Mouse (Mus musculus) stomach, embryonic 16.5 days (tissue): ENCODE results near the gene Cdc20. TPM values are rescaled to one million over a fixed set of nuclear protein-coding genes. Genes with fewer than 3 reads are reported as not detected.

ENCODE experiments used
- ATAC-seq: fragments of 200-750 bp; cut with Nextera tagmentation; 2 replicates; pipeline ENCODE4 v1.8.0; 2017; ENCODE audit warnings: moderate number of reproducible peaks, moderate TSS enrichment; ENCODE audit not compliant: insufficient read depth, low FRiP score
- H3K27ac ChIP-seq: fragments of 300-500 bp; sonication (generic); 2 replicates; pipeline ENCODE4 v1.5.1; 2014; ENCODE audit warnings: low read length
- H3K27me3 ChIP-seq: fragments of 300-500 bp; sonication (generic); 2 replicates; pipeline ENCODE4 v1.6.1; 2014; ENCODE audit warnings: low read length, control low read depth, mixed read lengths; ENCODE audit not compliant: control insufficient read depth, insufficient read depth
- H3K36me3 ChIP-seq: fragments of 300-500 bp; sonication (generic); 2 replicates; pipeline ENCODE4 v1.6.1; 2014; ENCODE audit warnings: low read length; ENCODE audit not compliant: control insufficient read depth, insufficient read depth
- H3K4me1 ChIP-seq: fragments of 300-500 bp; sonication (generic); 2 replicates; pipeline ENCODE4 v1.6.1; 2014; ENCODE audit warnings: low read length, control low read depth, mixed read lengths; ENCODE audit not compliant: control insufficient read depth, insufficient read depth
- H3K4me2 ChIP-seq: fragments of 300-500 bp; sonication (generic); 2 replicates; pipeline ENCODE4 v1.6.1; 2014; ENCODE audit warnings: low read depth, low read length, mixed read lengths
- H3K4me3 ChIP-seq: fragments of 300-500 bp; sonication (generic); replicated peaks from 2 replicates; pipeline ENCODE4 v1.5.1; 2014; ENCODE audit warnings: mild to moderate bottlenecking, low read length
- H3K9ac ChIP-seq: fragments of 300-500 bp; sonication (generic); 2 replicates; pipeline ENCODE4 v1.6.1; 2014; ENCODE audit warnings: low read length
- H3K9me3 ChIP-seq: fragments of 300-500 bp; sonication (generic); replicated peaks from 2 replicates; pipeline ENCODE4 v1.6.1; 2016; ENCODE audit warnings: low read length, control low read depth; ENCODE audit not compliant: control insufficient read depth
- WGBS: fragments of 180-500 bp; shearing (Covaris S2); extraction: QIAGEN DNeasy Blood & Tissue Kit; methylation state at CpG from one replicate; pipeline ENCODE4 v1.1.7; 2014; 5-methylcytosine and 5-hydroxymethylcytosine counted together
- polyA plus RNA-seq: library from polyadenylated mRNA; unstranded; fragments of >200 nt; fragmentation: Nextera tagmentation; extraction: Ambion mirVana; gene quantifications from 2 replicates; pipeline ENCODE4 v1.2.1, GENCODE M21; 2015

Cdc20 gene
- polyA plus RNA-seq: 192 TPM in 2 replicates

DNA sequence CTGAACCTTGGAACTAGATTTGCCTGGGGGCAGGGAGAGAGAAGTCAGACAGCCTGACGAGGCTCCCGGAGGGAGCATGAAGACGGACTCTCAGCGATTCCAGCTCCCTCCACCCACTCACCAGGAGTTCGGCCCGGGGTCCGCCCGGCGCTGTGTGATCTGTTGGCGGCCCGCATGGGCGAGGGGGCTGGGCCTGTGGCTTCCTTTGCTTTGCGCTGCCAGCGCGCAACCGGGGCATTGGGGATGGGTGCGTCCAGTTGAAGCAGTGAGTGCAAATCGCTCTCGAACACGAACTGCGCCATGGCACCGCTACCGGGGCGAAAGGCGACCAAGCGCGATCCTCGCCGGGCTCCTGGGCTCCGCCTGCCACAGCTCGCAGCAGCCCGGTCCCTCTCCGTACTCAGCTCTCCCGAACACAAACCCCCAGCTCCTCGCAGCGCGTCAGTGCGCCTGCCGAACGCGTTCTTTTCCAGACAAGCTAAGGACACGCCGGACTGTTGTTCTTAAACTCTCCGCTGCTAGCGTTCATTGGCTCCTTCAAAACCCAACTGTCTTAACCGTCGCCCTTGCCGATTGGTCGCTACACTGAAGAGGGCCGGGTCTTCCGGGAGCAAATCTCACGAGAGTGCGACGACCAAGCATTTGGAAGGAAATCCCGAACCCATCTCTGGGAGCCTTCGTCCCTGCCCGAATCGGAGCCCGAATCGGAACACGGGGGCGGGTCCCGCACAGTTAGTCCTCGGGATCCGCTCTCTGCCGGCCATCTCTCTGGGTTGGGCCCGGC is at the start of gene Cdc20:
Gene Cdc20, minus strand, starts transcription at position 533 of the 784 bp plus-strand sequence.
- H3K36me3 ChIP-seq: peaks cover 9% of the 10 kb centered on the region; the same call in 1 of the 2 replicates
- no peaks in the 10 kb centered on the region for H3K27me3 ChIP-seq
- H3K9me3 ChIP-seq: no peaks in the 10 kb centered on the region
- under 1% methylated on average over 67 of the region's 67 CpGs for WGBS
- H3K4me3 ChIP-seq: peak within 1 kb of the TSS; percentile 64
- ATAC-seq: peak; percentile 95
- H3K4me2 ChIP-seq: peak within 1 kb of the TSS; percentile 90
- peak within 1 kb of the TSS; percentile 84 for H3K9ac ChIP-seq
- peak within 1 kb of the TSS; percentile 90 for H3K27ac ChIP-seq
- H3K4me1 ChIP-seq: peaks cover 33% of the 10 kb centered on the region

GRCm38 (mm10) chr4:118476773-118477530 is 39.8 kb upstream of the Cdc20 start:
- Histone ChIP-seq H3K4me3 (no peak overlapping the region), H3K4me1 (no peaks in the 10 kb centered on the region), H3K36me3 (no peaks in the 10 kb centered on the region), H3K4me2 (no peak overlapping the region), H3K27me3 (no peaks in the 10 kb centered on the region), H3K27ac (no peak overlapping the region), H3K9me3 (no peaks in the 10 kb centered on the region), H3K9ac (no peak overlapping the region)
- WGBS: 63% methylated on average over 15 of the region's 15 CpGs
- ATAC-seq: no peak

DNA sequence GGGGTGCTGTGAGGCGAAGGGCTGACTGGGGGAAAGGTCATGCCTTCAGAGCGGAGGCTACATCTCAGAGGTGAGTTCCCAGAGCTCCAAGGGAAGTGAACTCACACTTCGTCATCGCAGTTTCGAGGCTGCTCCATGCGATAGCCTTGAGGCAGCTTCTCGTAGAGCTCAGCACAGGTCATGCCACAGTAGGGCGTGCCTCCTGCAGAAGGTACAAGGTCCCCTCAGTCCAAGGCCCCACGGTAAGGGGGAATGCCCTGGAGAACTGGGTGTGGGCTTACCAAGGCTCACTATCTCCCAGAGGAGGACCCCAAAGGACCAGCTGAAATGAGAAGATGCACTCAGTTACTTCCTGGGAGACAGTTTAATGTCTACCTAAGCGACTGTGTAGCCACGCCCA is 35.5 kb upstream of the Cdc20 start:
- no peaks in the 10 kb centered on the region for H3K27me3 ChIP-seq
- H3K27ac ChIP-seq: no peak overlapping the region
- H3K9ac ChIP-seq: no peak overlapping the region
- no peak overlapping the region for H3K4me2 ChIP-seq
- no peak overlapping the region for H3K4me3 ChIP-seq
- WGBS: 88% methylated on average over 11 of the region's 11 CpGs
- peak; percentile 31; the same call in 1 of the 2 replicates for ATAC-seq
- H3K9me3 ChIP-seq: no peaks in the 10 kb centered on the region
- no peaks in the 10 kb centered on the region for H3K4me1 ChIP-seq
- no peaks in the 10 kb centered on the region for H3K36me3 ChIP-seq

DNA sequence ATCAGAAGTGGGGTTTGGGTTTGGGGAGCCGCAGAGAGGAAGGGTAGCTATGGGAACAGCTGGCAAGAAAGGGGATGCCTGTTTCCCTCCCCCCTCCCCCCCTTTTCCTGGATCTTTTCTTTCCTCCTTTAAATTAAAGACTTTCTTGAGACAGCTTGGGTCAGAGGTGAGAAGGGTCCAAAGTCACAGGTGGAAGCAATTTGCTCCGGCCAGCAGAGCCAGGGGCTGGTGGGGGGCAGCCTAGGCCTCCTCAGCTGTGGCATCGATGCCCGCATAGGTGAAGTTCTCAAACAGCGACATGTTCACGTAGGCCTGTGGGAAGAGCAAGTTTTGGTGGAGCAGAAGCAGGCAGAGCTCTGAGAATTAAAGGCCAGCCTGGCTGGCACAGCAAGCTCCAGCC is 34.1 kb upstream of the Cdc20 start:
- no peaks in the 10 kb centered on the region for H3K4me1 ChIP-seq
- H3K27me3 ChIP-seq: no peaks in the 10 kb centered on the region
- no peak overlapping the region for H3K4me3 ChIP-seq
- H3K9me3 ChIP-seq: no peaks in the 10 kb centered on the region
- H3K4me2 ChIP-seq: no peak overlapping the region
- no peak overlapping the region for H3K9ac ChIP-seq
- H3K36me3 ChIP-seq: no peaks in the 10 kb centered on the region
- H3K27ac ChIP-seq: no peak overlapping the region
- WGBS: 77% methylated on average over 6 of the region's 6 CpGs
- ATAC-seq: no peak

GRCm38 (mm10) chr4:118465697-118466163 is 28.6 kb upstream of the Cdc20 start:
- Histone ChIP-seq H3K4me1 (no peaks in the 10 kb centered on the region; the same call in 1 of the 2 replicates), H3K4me2 (no peak overlapping the region), H3K9me3 (no peaks in the 10 kb centered on the region), H3K4me3 (no peak overlapping the region), H3K27ac (no peak overlapping the region), H3K9ac (no peak overlapping the region), H3K27me3 (no peaks in the 10 kb centered on the region), H3K36me3 (no peaks in the 10 kb centered on the region)
- ATAC-seq: no peak
- WGBS: 32% methylated on average over 11 of the region's 11 CpGs

GRCm38 (mm10) chr4:118464956-118465355 is 27.8 kb upstream of the Cdc20 start:
- Histone ChIP-seq H3K4me1 (no peaks in the 10 kb centered on the region; the same call in 1 of the 2 replicates), H3K9me3 (no peaks in the 10 kb centered on the region), H3K27me3 (no peaks in the 10 kb centered on the region), H3K27ac (no peak overlapping the region), H3K4me3 (no peak overlapping the region), H3K36me3 (no peaks in the 10 kb centered on the region), H3K9ac (no peak overlapping the region), H3K4me2 (no peak overlapping the region)
- no peak for ATAC-seq
- 85% methylated on average over 3 of the region's 3 CpGs for WGBS

- Histone ChIP-seq H3K4me2 (no peak within 1 kb of the TSS), H3K9me3 (no peaks in the 10 kb centered on the region), H3K4me1 (no peaks in the 10 kb centered on the region), H3K9ac (no peak within 1 kb of the TSS), H3K27me3 (no peaks in the 10 kb centered on the region), H3K27ac (no peak within 1 kb of the TSS), H3K36me3 (no peaks in the 10 kb centered on the region), H3K4me3 (no peak within 1 kb of the TSS)
- ATAC-seq: no peak
- 58% methylated on average over 9 of the region's 9 CpGs for WGBS
Measured at GRCm38 (mm10) chr4:118457345-118457975, 20.3 kb upstream of the Cdc20 start, which contains the start of gene Mpl. Gene Mpl (minus strand): TSS chr4:118457513.

- H3K9me3 ChIP-seq: no peaks in the 10 kb centered on the region
- peak overlapping the region; percentile 73 for H3K4me2 ChIP-seq
- peak overlapping the region; percentile 56 for H3K9ac ChIP-seq
- no peak overlapping the region for H3K27ac ChIP-seq
- WGBS: 33% methylated on average over 24 of the region's 24 CpGs
- peak overlapping the region; percentile 41 for H3K4me3 ChIP-seq
- H3K27me3 ChIP-seq: no peaks in the 10 kb centered on the region
- H3K4me1 ChIP-seq: peaks cover 11% of the 10 kb centered on the region; the same call in 1 of the 2 replicates
- H3K36me3 ChIP-seq: no peaks in the 10 kb centered on the region
- ATAC-seq: no peak
Measured at GRCm38 (mm10) chr4:118446415-118447153, 9.4 kb upstream of the Cdc20 start.
